Mouse (Mus musculus): Measurements from ENCODE around the gene Apoe.

The Apoe gene

GRCm38 (mm10) chr7:19716822-19717221 lies 17.8 kb upstream of the Apoe start:
- in situ Hi-C loops (cut with MboI, MseI): loop anchor here in 1 of 2 experiments (5.0 kb wide), 1 partner anchor 60 kb away; no protein-coding TSS in a partner anchor

GRCm38 (mm10) chr7:19716055-19716682 lies 17.2 kb upstream of the Apoe start:
- in situ Hi-C loops (cut with MboI, MseI): loop anchor here in 1 of 2 experiments (5.0 kb wide), 1 partner anchor 61 kb away; no protein-coding TSS in a partner anchor

GRCm38 (mm10) chr7:19715239-19716054 lies 16.5 kb upstream of the Apoe start, which contains the start of gene Tomm40:
Gene Tomm40 (minus strand): TSS chr7:19715438.
- in situ Hi-C loops (cut with MboI, MseI): loop anchor here in 1 of 2 experiments (5.0 kb wide), 1 partner anchor 62 kb away; no protein-coding TSS in a partner anchor

- in situ Hi-C loops (cut with MboI, MseI): loop anchor here in 1 of 2 experiments (5.0 kb wide), 2 partner anchors 48 to 62 kb away; partner anchors contain the start of gene Clptm1
Measured at GRCm38 (mm10) chr7:19714836-19715235, 15.8 kb upstream of the Apoe start.

GRCm38 (mm10) chr7:19713598-19713997 lies 14.6 kb upstream of the Apoe start:
- in situ Hi-C loops (cut with MboI, MseI): loop anchor here in 1 of 2 experiments (5.0 kb wide), 1 partner anchor 46 kb away; the partner anchor contains the start of gene Clptm1

- in situ Hi-C loops (cut with MboI, MseI): loop anchor here in 1 of 2 experiments (5.0 kb wide), 1 partner anchor 46 kb away; the partner anchor contains the start of gene Clptm1
Measured at GRCm38 (mm10) chr7:19713196-19713595, 14.2 kb upstream of the Apoe start.

- in situ Hi-C loops (cut with MboI, MseI): loop anchor here in 1 of 2 experiments (5.0 kb wide), 1 partner anchor 45 kb away; the partner anchor contains the start of gene Clptm1
Measured at GRCm38 (mm10) chr7:19712414-19712813, 13.4 kb upstream of the Apoe start.

GRCm38 (mm10) chr7:19710650-19711049 lies 11.7 kb upstream of the Apoe start:
- in situ Hi-C loops (cut with MboI, MseI): loop anchor here in 1 of 2 experiments (5.0 kb wide), 1 partner anchor 43 kb away; the partner anchor contains the start of gene Clptm1

GRCm38 (mm10) chr7:19705271-19705670 lies 6.3 kb upstream of the Apoe start:
- in situ Hi-C loops (cut with MboI, MseI): no loop called here

GRCm38 (mm10) chr7:19704475-19704874 lies 5.5 kb upstream of the Apoe start:
- in situ Hi-C loops (cut with MboI, MseI): no loop called here

GRCm38 (mm10) chr7:19702859-19703555 lies 4.0 kb upstream of the Apoe start:
- in situ Hi-C loops (cut with MboI, MseI): no loop called here

GRCm38 (mm10) chr7:19701069-19701761 lies 2.2 kb upstream of the Apoe start:
- in situ Hi-C loops (cut with MboI, MseI): no loop called here

- in situ Hi-C loops (cut with MboI, MseI): no loop called here
Measured at GRCm38 (mm10) chr7:19700299-19701068, 1.5 kb upstream of the Apoe start.

- in situ Hi-C loops (cut with MboI, MseI): no loop called here
Measured at GRCm38 (mm10) chr7:19699827-19700148, 800 bp upstream of the Apoe start.

- in situ Hi-C loops (cut with MboI, MseI): no loop called here
Measured at GRCm38 (mm10) chr7:19697949-19698906, 760 bp downstream of the Apoe start.

- in situ Hi-C loops (cut with MboI, MseI): no loop called here
Measured at GRCm38 (mm10) chr7:19696336-19696873, 2.6 kb downstream of the Apoe start.

- in situ Hi-C loops (cut with MboI, MseI): no loop called here
Measured at GRCm38 (mm10) chr7:19695881-19696280, 3.1 kb downstream of the Apoe start.

- in situ Hi-C loops (cut with MboI, MseI): no loop called here
Measured at GRCm38 (mm10) chr7:19695213-19695594, 3.8 kb downstream of the Apoe start.

All from T-helper 17 cell (primary cell).